Mouse (Mus musculus): ENCODE results near the gene Yjefn3.
A peak's percentile ranks its signal among the peaks of the same experiment; 100 is the strongest.

The Yjefn3 gene

DNA sequence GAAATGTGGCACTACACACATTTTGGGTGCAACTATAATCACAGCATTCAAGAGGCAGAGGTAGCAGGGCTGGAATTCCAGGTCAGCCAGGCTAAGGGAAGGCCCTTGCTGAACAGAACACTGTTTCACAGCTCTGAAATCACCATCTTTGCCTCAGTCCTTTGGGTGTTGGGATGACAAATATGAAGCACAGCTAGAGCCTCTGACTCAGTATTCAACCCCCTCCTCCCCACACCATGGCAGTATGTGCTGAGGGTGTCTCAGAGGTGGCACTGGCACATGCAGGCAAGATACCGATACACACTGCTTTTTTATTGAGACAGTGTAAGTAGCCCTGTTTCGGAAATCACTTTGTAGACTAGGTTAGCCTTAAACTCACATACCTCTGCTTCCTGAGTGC is 3.7 kb upstream of the Yjefn3 start:
- no peak for DNase-seq

DNA sequence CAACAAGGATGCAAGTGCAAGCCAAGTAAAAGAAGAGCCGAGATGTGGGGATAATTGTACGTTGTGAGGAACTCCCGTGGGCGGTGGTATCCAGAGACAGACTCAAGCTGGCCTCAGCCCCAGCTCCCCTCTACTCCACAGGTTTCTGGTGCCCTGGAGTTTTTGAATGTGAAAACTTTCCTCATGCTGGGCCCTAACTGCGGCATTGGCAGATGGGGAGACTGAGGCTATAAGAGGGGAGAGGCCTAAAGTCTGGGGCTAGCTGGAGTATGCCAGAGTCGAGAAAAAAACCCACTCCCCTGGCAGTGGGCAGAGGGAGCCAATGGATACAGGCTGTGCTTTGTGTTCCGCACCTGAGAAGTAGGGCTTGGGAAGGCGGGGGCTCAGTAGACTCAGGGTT is 1.6 kb upstream of the Yjefn3 start:
- DNase-seq = no peak

DNA sequence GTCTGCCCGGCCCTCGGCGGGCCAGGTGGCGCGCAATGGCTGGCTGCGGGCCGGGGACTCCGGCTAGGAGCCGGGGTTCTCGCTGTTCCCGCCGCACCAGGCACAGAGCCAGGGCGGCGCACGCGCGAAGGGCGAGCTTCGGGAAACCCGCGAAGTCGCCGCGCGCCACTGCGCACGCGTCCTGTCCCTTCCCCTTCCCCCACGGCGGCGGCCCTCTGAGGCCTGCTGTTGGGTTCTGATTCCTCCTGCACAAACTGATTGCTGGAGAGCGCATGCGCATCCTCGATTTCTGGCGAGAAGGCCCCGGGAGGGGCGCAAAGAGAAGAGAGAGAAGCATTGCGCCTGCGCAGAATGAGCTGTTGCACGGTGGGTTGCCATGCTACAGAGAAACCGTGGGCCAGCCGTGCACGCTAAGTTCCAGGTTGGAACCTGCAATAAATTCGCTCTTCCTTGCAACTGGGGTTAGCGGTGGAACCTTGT is 591 bp upstream of the Yjefn3 start:
- DNase-seq = peak; percentile 99

DNA sequence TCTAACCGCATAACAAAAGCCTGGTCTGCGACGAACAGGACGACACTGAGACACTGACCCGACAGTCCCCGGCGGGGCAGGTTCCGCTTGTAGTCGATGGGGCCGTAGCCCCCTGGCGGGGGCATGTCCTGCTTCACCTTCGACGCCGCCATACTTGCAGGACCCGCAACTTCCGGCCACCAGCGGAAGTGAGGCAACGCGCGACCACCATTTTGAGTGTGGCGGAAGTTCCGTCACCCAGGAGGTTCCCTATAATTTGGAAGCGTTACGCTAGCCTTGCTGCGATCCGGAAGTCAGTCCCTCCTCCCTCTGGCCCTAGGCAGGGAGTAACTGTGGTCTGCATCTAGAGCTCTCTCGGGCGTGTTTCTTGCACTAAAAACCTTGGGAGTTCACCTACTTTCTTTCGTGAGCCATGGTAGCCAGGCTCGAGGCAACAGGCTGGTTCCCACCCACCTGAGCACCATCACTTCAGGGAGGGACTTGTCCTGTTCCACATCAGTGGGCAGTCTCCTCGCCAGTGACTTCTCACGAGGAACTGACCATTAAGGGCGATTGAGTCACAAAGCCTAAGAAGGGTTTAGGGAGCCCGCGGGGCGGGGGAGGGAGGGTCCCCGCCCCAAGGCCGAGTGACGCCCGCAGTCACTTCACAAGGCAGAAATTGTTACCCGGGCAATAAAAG is 889 bp downstream of the Yjefn3 start:
- DNase-seq = peak; percentile 97

GRCm38 (mm10) chr8:69900895-69901451 is 1.5 kb downstream of the Yjefn3 start:
- DNase-seq = no peak

DNA sequence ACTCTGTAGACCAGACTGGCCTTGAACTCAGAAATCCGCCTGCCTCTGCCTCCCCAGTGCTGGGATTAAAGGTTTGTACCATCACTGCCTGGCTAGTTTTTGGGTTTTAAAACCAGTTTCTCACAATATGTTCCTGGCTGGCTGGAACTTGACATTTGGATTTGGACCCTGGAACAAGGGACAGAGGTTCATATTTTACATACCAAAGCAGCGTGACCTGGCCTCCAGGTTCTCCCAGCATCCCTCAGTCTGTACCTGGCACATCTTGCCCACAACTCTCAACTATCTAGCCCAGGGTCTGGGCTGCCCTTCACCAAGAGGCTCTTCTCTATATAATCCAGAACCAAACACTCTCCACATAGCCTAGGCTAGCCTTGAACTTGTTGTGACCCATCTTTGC is 2.6 kb downstream of the Yjefn3 start:
- DNase-seq = no peak

- DNase-seq = no peak
These were observed 4.7 kb downstream of the Yjefn3 start for GRCm38 (mm10) chr8:69897857-69898256.

- DNase-seq = no peak
These were observed 6.6 kb downstream of the Yjefn3 start for GRCm38 (mm10) chr8:69895772-69896451.

- no peak for DNase-seq
These were observed 7.6 kb downstream of the Yjefn3 start for GRCm38 (mm10) chr8:69894836-69895332.

DNA sequence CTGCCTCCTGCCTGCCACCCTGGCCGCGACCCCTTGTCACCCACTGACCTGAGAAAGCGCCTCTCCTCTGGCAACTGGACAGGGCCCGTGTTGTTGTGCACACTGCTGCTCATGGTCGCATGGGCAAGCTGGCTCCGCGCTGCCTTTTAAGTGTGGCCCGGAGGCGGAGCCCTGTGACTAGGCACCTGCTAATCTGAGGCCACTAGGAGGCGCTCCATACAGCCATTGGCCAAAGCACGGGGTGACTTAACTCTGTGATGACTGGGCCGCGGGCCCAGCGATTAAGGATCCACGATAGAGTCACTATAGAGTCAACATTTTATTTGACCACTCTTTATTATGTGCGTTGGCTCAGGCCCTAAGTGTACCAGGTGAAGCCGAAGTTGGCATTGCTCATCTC is 8.6 kb downstream of the Yjefn3 start:
- DNase-seq = peak; percentile 49

GRCm38 (mm10) chr8:69890813-69891241 is 11.7 kb downstream of the Yjefn3 start:
- DNase-seq = peak; percentile 50

DNA sequence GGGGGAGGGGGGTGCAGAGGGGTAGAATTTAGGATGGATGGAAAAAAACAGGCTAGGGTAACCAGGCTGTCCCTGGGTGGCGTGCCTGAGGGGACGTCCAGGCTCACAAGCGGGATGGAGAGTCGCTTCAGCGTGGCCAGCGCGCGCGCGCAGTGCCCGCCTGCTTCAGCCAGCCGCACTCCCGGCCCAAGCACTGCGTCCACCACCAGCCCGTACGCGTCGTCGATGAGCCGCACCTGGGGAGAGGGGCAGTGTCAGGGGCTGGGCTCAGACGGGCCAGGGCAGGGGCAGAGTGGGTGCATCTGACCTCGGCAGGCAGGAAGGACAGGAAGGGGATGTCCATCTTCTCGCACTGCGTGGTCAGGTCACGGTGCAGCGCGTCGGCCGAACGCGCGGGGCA is 13.6 kb downstream of the Yjefn3 start:
- no peak for DNase-seq

- no peak for DNase-seq
These were observed 14.2 kb downstream of the Yjefn3 start for GRCm38 (mm10) chr8:69888244-69888866.

DNA sequence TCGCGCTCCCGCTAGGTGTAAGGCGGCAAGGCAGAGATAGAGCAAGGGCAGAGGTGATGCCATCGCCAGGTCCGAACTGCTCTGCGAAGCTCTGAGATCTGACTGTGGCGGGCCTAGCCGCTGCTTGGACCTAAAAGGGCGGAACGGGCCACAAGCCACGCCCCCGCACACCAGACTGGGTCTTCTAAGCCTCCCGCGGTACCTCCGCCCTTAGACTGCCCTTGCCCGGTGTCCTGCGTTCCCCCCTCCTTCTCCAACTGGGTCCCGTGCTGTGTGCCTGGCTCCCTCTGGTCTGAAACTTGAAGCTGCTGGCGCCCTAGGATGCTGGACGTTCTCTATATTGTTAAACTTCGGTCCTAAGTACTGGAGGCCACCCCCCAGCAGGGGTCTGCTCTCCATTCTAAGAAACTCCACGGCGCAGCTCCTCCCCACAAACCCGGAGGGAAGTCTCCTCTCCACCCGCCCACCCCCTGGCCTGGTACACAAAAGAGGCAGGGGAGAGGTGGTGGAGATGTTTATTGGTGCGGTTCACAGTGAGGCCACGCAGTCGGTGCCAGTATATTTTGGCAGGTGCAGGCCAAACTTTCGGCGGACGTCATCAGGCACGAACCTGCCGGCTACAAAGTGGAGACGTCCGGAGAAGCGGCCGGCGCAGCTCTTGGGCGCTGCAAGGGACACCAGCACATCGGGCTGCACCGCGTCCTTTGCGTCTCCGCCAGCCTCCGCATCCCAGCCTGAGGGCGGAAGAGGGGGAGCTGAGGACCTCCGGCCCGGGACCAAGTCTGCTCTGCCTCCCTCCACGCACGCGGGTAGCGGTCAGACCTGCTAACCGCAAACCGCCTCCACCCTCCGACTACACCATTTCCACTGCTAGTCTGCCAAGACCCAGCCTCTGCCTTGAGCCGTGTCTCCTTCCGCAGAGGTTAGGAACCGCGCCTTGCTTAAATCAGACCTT is 14.9 kb downstream of the Yjefn3 start, which contains the start of gene Cilp2:
Gene Cilp2, minus strand, starts transcription at position 399 of the 955 bp plus-strand sequence.
- DNase-seq = no peak

DNA sequence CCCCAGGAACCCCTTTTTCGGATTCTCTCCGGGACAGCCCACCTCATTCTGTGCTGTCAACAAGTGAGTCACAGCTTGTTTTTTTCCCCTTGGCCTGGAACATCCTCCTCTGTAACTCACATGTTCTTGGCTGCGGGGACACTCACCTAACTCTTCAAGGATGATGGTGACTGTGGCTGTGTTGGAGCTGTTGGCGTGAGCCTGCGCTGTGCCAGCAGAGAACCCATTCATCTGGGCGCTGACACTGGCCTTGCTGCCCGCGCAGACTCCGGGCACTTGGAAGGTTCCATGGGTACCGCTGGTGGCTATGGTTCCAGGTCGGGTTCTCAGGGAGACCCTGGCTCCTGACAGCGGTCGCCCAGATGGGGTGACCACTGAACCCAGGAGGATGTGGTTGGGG is 18.4 kb downstream of the Yjefn3 start:
- DNase-seq = no peak

DNA sequence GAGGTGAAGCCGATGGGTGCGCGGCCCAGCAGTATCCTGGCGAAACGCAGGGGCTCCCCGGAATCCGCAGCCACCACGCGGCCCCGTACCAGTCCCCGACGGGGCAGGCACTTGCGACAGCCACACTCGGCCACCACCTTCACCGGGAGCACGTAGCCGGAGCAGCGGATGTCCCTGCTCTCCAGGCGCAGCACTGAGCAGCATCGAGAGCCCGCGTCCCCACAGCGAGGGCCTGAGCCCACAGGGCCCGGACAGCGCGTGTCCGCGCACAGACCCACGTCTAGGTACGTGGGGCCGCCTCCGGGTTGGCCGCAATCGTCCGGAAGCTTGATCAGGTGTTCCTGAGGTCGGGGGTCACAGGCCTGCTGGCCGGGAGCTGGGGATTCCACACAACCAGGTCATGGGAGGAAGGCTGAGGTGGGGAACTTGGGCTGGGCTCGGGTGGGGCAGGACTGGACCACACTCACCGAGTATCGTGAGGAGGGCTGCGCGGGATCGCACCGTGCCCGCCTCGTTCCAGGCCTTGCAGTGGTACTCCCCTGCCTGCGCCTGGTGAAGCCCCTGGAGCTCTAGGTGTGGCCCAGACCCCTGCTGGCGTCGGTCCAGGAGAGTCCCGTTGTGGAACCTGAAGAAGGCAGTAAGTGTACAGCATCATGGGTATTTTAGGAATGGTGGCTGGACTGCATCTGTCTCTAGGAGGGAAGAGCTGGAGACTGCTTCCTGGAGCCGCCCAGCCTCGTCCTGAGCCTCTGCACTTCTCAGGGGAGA is 19.5 kb downstream of the Yjefn3 start:
- no peak for DNase-seq

DNA sequence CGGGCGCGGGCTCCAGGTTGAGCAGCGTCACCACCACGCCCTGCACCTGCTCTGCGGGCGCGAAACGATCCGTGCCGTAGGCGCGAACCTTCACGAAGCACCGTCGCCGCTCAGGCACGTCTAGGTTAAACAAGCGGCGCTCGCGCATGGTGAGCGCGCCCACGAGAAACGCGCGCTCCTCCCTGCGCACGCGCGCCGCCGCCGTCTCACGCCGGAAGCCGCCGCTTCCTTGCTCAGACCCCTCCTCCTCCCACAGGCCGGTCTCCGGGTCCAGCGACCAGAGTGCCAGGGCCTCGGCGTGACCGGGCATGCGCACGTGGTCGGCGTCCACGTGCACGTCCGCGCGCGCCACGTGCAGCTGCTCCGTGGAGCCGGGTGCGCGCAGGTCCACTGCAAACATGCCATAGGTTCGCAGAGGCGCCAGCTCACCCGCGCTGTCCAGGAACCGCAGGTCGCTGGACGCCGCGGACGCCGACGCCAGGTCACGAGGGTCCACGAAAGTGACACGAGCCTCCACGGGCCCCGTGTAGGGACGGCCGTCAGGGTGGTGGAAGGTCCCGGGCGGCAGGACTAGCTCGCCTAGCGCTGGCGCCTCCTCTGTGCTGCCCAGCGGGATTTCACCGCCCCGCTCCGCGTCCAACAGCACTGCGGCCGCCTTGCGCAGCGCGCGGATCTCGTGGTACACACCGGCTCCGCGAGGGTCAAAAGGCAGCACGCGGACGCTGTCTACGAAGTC is 20.3 kb downstream of the Yjefn3 start:
- peak; percentile 55 for DNase-seq

GRCm38 (mm10) chr8:69881261-69881865 is 21.1 kb downstream of the Yjefn3 start:
- DNase-seq = no peak

DNA sequence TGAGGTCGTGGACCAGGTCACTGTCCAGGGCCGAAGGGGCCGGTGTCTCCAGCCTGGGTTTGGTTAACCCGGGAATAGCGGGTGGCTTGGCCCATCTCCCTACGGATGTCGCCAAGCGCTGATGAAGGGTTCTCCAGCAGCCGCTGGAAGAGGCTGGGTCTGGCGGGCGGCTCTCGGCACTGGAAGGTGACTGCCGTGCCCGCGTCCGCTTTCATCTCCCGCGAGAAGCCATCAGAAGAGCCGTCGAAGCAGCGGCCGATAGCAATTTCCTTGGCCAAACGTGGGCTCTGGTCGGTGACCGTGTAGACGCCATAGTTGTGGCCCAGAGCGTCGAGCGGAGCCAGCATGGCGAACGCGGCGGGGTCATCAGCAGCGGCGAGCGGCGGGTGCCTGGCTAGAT is 21.7 kb downstream of the Yjefn3 start:
- DNase-seq = no peak

GRCm38 (mm10) chr8:69879678-69880077 is 22.8 kb downstream of the Yjefn3 start:
- DNase-seq = no peak
